Mouse (Mus musculus) forebrain, embryonic 14.5 days (tissue): ENCODE measurements around the gene Lsamp. TPM values are rescaled to one million over a fixed set of nuclear protein-coding genes. Genes with fewer than 3 reads are reported as not detected.
"Not testable (repeated sequence)": the region's sequence is repeated elsewhere in the genome, so short reads cannot be mapped to it uniquely, and the experiment has no call there.

Experiments used
- ATAC-seq: fragments of 200-750 bp; cut with Nextera tagmentation; 2 replicates; pipeline ENCODE4 v1.8.0; 2017; ENCODE audit warnings: mild to moderate bottlenecking, moderate library complexity
- DNase-seq: peaks from one replicate; pipeline ENCODE4 v3.0.0-alpha.2; 2015; ENCODE audit warnings: low spot score
- H3K27ac ChIP-seq: fragments of 300-500 bp; sonication (generic); 2 replicates; pipeline ENCODE4 v1.5.1; 2014; ENCODE audit warnings: low read depth, mild to moderate bottlenecking, control low read depth, low read length, moderate library complexity
- H3K27me3 ChIP-seq: fragments of 300-500 bp; sonication (generic); replicated peaks from 2 replicates; pipeline ENCODE4 v1.6.1; 2014; ENCODE audit warnings: low read length, control low read depth, mixed read lengths; ENCODE audit not compliant: control insufficient read depth, insufficient read depth
- H3K36me3 ChIP-seq: fragments of 300-500 bp; sonication (generic); 2 replicates; pipeline ENCODE4 v1.6.1; 2014; ENCODE audit warnings: low read length, control low read depth; ENCODE audit not compliant: control insufficient read depth, insufficient read depth
- H3K4me1 ChIP-seq: fragments of 300-500 bp; sonication (generic); 2 replicates; pipeline ENCODE4 v1.6.1; 2014; ENCODE audit warnings: antibody characterized with exemption, low read length, control low read depth; ENCODE audit not compliant: control insufficient read depth, insufficient read depth
- H3K4me2 ChIP-seq: fragments of 300-500 bp; sonication (generic); 2 replicates; pipeline ENCODE4 v1.6.1; 2014; ENCODE audit warnings: mild to moderate bottlenecking, control low read depth, low read length
- H3K4me3 ChIP-seq: fragments of 300-500 bp; sonication (generic); 2 replicates; pipeline ENCODE4 v1.5.1; 2014; ENCODE audit warnings: low read depth, low read length, control low read depth
- H3K9ac ChIP-seq: fragments of 300-500 bp; sonication (generic); 2 replicates; pipeline ENCODE4 v1.6.1; 2014; ENCODE audit warnings: mild to moderate bottlenecking, low read length, control low read depth, moderate library complexity
- H3K9me3 ChIP-seq: fragments of 300-500 bp; sonication (generic); replicated peaks from 2 replicates; pipeline ENCODE4 v1.6.1; 2016; ENCODE audit warnings: low read length, control low read depth, mixed read lengths; ENCODE audit not compliant: control insufficient read depth
- WGBS: fragments of 180-500 bp; shearing (Covaris S2); extraction: QIAGEN DNeasy Blood & Tissue Kit; methylation state at CpG from one replicate; pipeline ENCODE4 v1.1.7; 2014; 5-methylcytosine and 5-hydroxymethylcytosine counted together
- polyA plus RNA-seq: library from polyadenylated mRNA; unstranded; fragments of >200 nt; fragmentation: Nextera tagmentation; extraction: Ambion mirVana; gene quantifications from 2 replicates; pipeline ENCODE4 v1.2.1, GENCODE M21; 2014

Lsamp gene
- polyA plus RNA-seq, 1 experiment from 2014 or later = 19.0 TPM

- Histone ChIP-seq H3K4me1 (no peaks in the 10 kb centered on the region), H3K9ac (no peak overlapping the region), H3K27ac (no peak overlapping the region), H3K9me3 (no peaks in the 10 kb centered on the region), H3K4me3 (no peak overlapping the region), H3K4me2 (no peak overlapping the region), H3K36me3 (no peaks in the 10 kb centered on the region), H3K27me3 (no peaks in the 10 kb centered on the region)
- DNase-seq = no peak
- 85% methylated on average over 7 of the region's 7 CpGs for WGBS
- no peak for ATAC-seq
Observed at GRCm38 (mm10) chr16:41941591-41942315, 1957.6 kb downstream of the Lsamp start.

GRCm38 (mm10) chr16:41957811-41958210, 1973.7 kb downstream of the Lsamp start:
- H3K27ac ChIP-seq = no peak overlapping the region
- 95% methylated on average over 3 of the region's 3 CpGs for WGBS
- DNase-seq (no peak), ATAC-seq (no peak)
- no peaks in the 10 kb centered on the region for H3K4me1 ChIP-seq
- H3K4me3 ChIP-seq = no peak overlapping the region
- H3K4me2 ChIP-seq = no peak overlapping the region
- H3K27me3 ChIP-seq = no peaks in the 10 kb centered on the region
- H3K9ac ChIP-seq = no peak overlapping the region
- H3K36me3 ChIP-seq = no peaks in the 10 kb centered on the region
- H3K9me3 ChIP-seq = 0 out of 2 replicates have a peak, but pooled peaks cover 2% of the 10 kb centered on the region

GRCm38 (mm10) chr16:41965636-41966035, 1981.5 kb downstream of the Lsamp start:
- DNase-seq (no peak), ATAC-seq (no peak)
- no peaks in the 10 kb centered on the region for H3K4me1 ChIP-seq
- H3K9me3 ChIP-seq = no peaks in the 10 kb centered on the region
- H3K27ac ChIP-seq = no peak overlapping the region
- no peaks in the 10 kb centered on the region for H3K36me3 ChIP-seq
- no peak overlapping the region for H3K9ac ChIP-seq
- no peak overlapping the region for H3K4me3 ChIP-seq
- no peak overlapping the region for H3K4me2 ChIP-seq
- H3K27me3 ChIP-seq = no peaks in the 10 kb centered on the region
- 68% methylated on average over 1 of the region's 1 CpGs for WGBS

GRCm38 (mm10) chr16:41969215-41969614, 1985.1 kb downstream of the Lsamp start:
- Histone ChIP-seq H3K27ac (no peak overlapping the region), H3K27me3 (no peaks in the 10 kb centered on the region), H3K4me3 (no peak overlapping the region), H3K4me2 (no peak overlapping the region), H3K36me3 (no peaks in the 10 kb centered on the region), H3K9me3 (no peaks in the 10 kb centered on the region), H3K9ac (no peak overlapping the region), H3K4me1 (no peaks in the 10 kb centered on the region)
- ATAC-seq (no peak), DNase-seq (peak; percentile 2)
- 64% methylated on average over 2 of the region's 2 CpGs for WGBS

GRCm38 (mm10) chr16:41974866-41975719, 1990.9 kb downstream of the Lsamp start:
- no peaks in the 10 kb centered on the region for H3K27me3 ChIP-seq
- no peak overlapping the region for H3K4me3 ChIP-seq
- DNase-seq (peak; percentile 58), ATAC-seq (peak; percentile 77)
- no peak overlapping the region for H3K4me2 ChIP-seq
- no peaks in the 10 kb centered on the region for H3K36me3 ChIP-seq
- 63% methylated on average over 2 of the region's 2 CpGs for WGBS
- no peak overlapping the region for H3K27ac ChIP-seq
- no peaks in the 10 kb centered on the region for H3K4me1 ChIP-seq
- H3K9ac ChIP-seq = no peak overlapping the region
- H3K9me3 ChIP-seq = no peaks in the 10 kb centered on the region

- ATAC-seq (no peak), DNase-seq (no peak)
- Histone ChIP-seq H3K9me3 (no peaks in the 10 kb centered on the region), H3K9ac (no peak overlapping the region), H3K36me3 (no peaks in the 10 kb centered on the region), H3K4me1 (no peaks in the 10 kb centered on the region), H3K4me3 (no peak overlapping the region), H3K27ac (no peak overlapping the region), H3K27me3 (no peaks in the 10 kb centered on the region), H3K4me2 (no peak overlapping the region)
- WGBS = 70% methylated on average over 5 of the region's 5 CpGs
Observed at GRCm38 (mm10) chr16:41976897-41977296, 1992.7 kb downstream of the Lsamp start.

- Histone ChIP-seq H3K4me1 (no peaks in the 10 kb centered on the region), H3K36me3 (no peaks in the 10 kb centered on the region), H3K9me3 (no peaks in the 10 kb centered on the region), H3K4me2 (no peak overlapping the region), H3K27ac (no peak overlapping the region), H3K27me3 (no peaks in the 10 kb centered on the region), H3K9ac (no peak overlapping the region), H3K4me3 (no peak overlapping the region)
- ATAC-seq (no peak), DNase-seq (no peak)
- whole genome bisulfite sequencing = 76% methylated on average over 1 of the region's 1 CpGs
Observed at GRCm38 (mm10) chr16:41996956-41997355, 2012.8 kb downstream of the Lsamp start.

- DNase-seq = no peak
- ATAC-seq = no peak
- H3K27me3 ChIP-seq = no peaks in the 10 kb centered on the region
- no peak overlapping the region for H3K4me3 ChIP-seq
- no peak overlapping the region for H3K27ac ChIP-seq
- no peaks in the 10 kb centered on the region for H3K36me3 ChIP-seq
- no peak overlapping the region for H3K9ac ChIP-seq
- 96% methylated on average over 5 of the region's 5 CpGs for WGBS
- no peak overlapping the region for H3K4me2 ChIP-seq
- no peaks in the 10 kb centered on the region for H3K9me3 ChIP-seq
- H3K4me1 ChIP-seq = no peaks in the 10 kb centered on the region
Observed at GRCm38 (mm10) chr16:42002925-42003324, 2018.8 kb downstream of the Lsamp start.

GRCm38 (mm10) chr16:42003506-42003905, 2019.3 kb downstream of the Lsamp start:
- not testable (repeated sequence) for H3K9ac ChIP-seq, H3K4me1 ChIP-seq, H3K4me2 ChIP-seq, H3K9me3 ChIP-seq, H3K36me3 ChIP-seq, DNase-seq, H3K27ac ChIP-seq, H3K4me3 ChIP-seq, ATAC-seq, H3K27me3 ChIP-seq
- 89% methylated on average over 9 of the region's 11 CpGs for WGBS
